Mouse (Mus musculus) bone marrow, adult 2 months (tissue): ENCODE measurements at regions not wholly inside any gene's neighbourhood (a gene's known extent, or its start where the extent isn't known, plus 50 kb on each side); places are given as distances from the start of the nearest gene placed in this dataset.

Experiments used
- CTCF ChIP-seq: fragments of 200-500 bp; IDR thresholded peaks from 2 replicates; pipeline ENCODE4 v1.5.1; 2011; ENCODE audit warnings: low read length, control low read depth; ENCODE audit not compliant: control insufficient read depth, insufficient read depth
- POLR2A ChIP-seq: fragments of 200-500 bp; IDR thresholded peaks from 2 replicates; pipeline ENCODE4 v1.6.1; 2011; ENCODE audit warnings: low read depth, mild to moderate bottlenecking, control low read depth, low read length, borderline replicate concordance; ENCODE audit not compliant: control insufficient read depth

GRCm38 (mm10) chr8:15634769-15635366 is 589.0 kb upstream of the BB014433 start:
- TF ChIP-seq CTCF (no peak), POLR2A (no peak)
